Mouse (Mus musculus) CH12.LX (cell line): ENCODE results near the gene Arhgef25. TPM values are rescaled to one million over a fixed set of nuclear protein-coding genes. Genes with fewer than 3 reads are reported as not detected.

Experiments used
- DNase-seq: peaks from one replicate; pipeline ENCODE4 v3.0.0-alpha.2; 2013; ENCODE audit errors: extremely low read depth
- H3K27ac ChIP-seq: 2 replicates; pipeline ENCODE4 v1.5.1; 2012; ENCODE audit warnings: low read depth, mild to moderate bottlenecking, control low read depth, moderate library complexity; ENCODE audit not compliant: insufficient read depth
- H3K27me3 ChIP-seq: replicated peaks from 2 replicates; pipeline ENCODE3; 2012; ENCODE audit warnings: inconsistent platforms
- H3K36me3 ChIP-seq, 2 experiments: replicated peaks in 1 of 2; 2 replicates each; pipeline versions ENCODE3 to v1.6.1; 2012; ENCODE audit warnings: inconsistent platforms in 1 of 2, low read length in 1 of 2, mild to moderate bottlenecking in 1 of 2, mixed read lengths in 1 of 2, moderate library complexity in 1 of 2; ENCODE audit not compliant: control insufficient read depth in 1 of 2, insufficient read depth in 1 of 2
- H3K4me1 ChIP-seq, 2 experiments: 2 replicates each; pipeline ENCODE4 v1.6.1; 2012; ENCODE audit warnings: inconsistent platforms in 1 of 2, moderate library complexity in 1 of 2; ENCODE audit not compliant: insufficient read depth in 2 of 2, control insufficient read depth in 1 of 2
- H3K4me2 ChIP-seq: 2 replicates; pipeline ENCODE4 v1.6.1; 2012; ENCODE audit warnings: low read depth, mild to moderate bottlenecking, control low read depth; ENCODE audit not compliant: poor library complexity, insufficient read depth, severe bottlenecking
- H3K4me3 ChIP-seq, 3 experiments: fragments of 150-350 bp in 1 of 3; sonication (generic) in 1 of 3; replicated peaks in 1 of 3; 2 replicates each; pipeline versions ENCODE3 to v1.5.1; 2011 to 2012; ENCODE audit warnings: low read depth in 2 of 3, low read length in 2 of 3, mild to moderate bottlenecking in 2 of 3, moderate library complexity in 2 of 3, control low read depth in 1 of 3, improper control_type of control experiment in 1 of 3, inconsistent platforms in 1 of 3, mixed read lengths in 1 of 3; ENCODE audit not compliant: poor library complexity in 1 of 3
- H3K79me2 ChIP-seq: replicated peaks from 2 replicates; pipeline ENCODE4 v1.6.1; 2012; ENCODE audit warnings: mild to moderate bottlenecking, moderate library complexity; ENCODE audit not compliant: control insufficient read depth, poor library complexity, insufficient read depth, severe bottlenecking; ENCODE audit errors: extremely low read depth
- H3K9ac ChIP-seq: 2 replicates; pipeline ENCODE4 v1.6.1; 2012; ENCODE audit warnings: low read depth, mild to moderate bottlenecking, control low read depth, moderate library complexity; ENCODE audit not compliant: insufficient read depth
- H3K9me3 ChIP-seq: replicated peaks from 2 replicates; pipeline ENCODE3; 2012; ENCODE audit warnings: low read length, inconsistent platforms, mixed read lengths
- CHD2 ChIP-seq: IDR thresholded peaks from 2 replicates; pipeline ENCODE4 v1.6.1; 2011; ENCODE audit warnings: low read length, improper control_type of control experiment
- CTCF ChIP-seq, 2 experiments: IDR thresholded peaks in 1 of 2; conservative IDR thresholded peaks in 1 of 2; 2 replicates each; pipeline ENCODE4 v1.5.1; 2011 to 2012; ENCODE audit warnings: low read depth in 2 of 2, low read length in 2 of 2, improper control_type of control experiment in 1 of 2, inconsistent platforms in 1 of 2, mild to moderate bottlenecking in 1 of 2, moderate library complexity in 1 of 2
- E2F4 ChIP-seq: IDR thresholded peaks from 2 replicates; pipeline ENCODE4 v1.6.1; 2011; ENCODE audit warnings: low read depth, low read length, improper control_type of control experiment; ENCODE audit not compliant: insufficient replicate concordance
- GABPA ChIP-seq: IDR thresholded peaks from 2 replicates; pipeline ENCODE4 v1.6.1; 2012; ENCODE audit warnings: low read depth, low read length, improper control_type of control experiment, inconsistent platforms; ENCODE audit not compliant: insufficient replicate concordance
- IRF4 ChIP-seq: IDR thresholded peaks from 2 replicates; pipeline ENCODE4 v1.6.1; 2014; ENCODE audit warnings: low read depth, mild to moderate bottlenecking, inconsistent platforms, low read length, improper control_type of control experiment
- KAT2A ChIP-seq: IDR thresholded peaks from 2 replicates; pipeline ENCODE4 v1.6.1; 2012; ENCODE audit warnings: low read length, improper control_type of control experiment, inconsistent platforms; ENCODE audit not compliant: insufficient replicate concordance
- MEF2A ChIP-seq: IDR thresholded peaks from 2 replicates; pipeline ENCODE4 v1.6.1; 2014; ENCODE audit warnings: low read depth, mild to moderate bottlenecking, inconsistent platforms, low read length, improper control_type of control experiment, borderline replicate concordance
- POLR2A ChIP-seq: IDR thresholded peaks from 2 replicates; pipeline ENCODE4 v1.6.1; 2011; ENCODE audit warnings: low read depth, mild to moderate bottlenecking, improper control_type of control experiment, low read length
- SIN3A ChIP-seq: IDR thresholded peaks from 2 replicates; pipeline ENCODE4 v1.6.1; 2012; ENCODE audit warnings: low read length, improper control_type of control experiment, inconsistent platforms
- TBP ChIP-seq: conservative IDR thresholded peaks from 2 replicates; pipeline ENCODE4 v1.6.1; 2011; ENCODE audit warnings: low read depth, low read length, improper control_type of control experiment
- USF1 ChIP-seq: IDR thresholded peaks from 2 replicates; pipeline ENCODE4 v1.6.1; 2014; ENCODE audit warnings: low read depth, mild to moderate bottlenecking, inconsistent platforms, low read length, improper control_type of control experiment
- ZC3H11A ChIP-seq: IDR thresholded peaks from 2 replicates; pipeline ENCODE4 v1.6.1; 2012; ENCODE audit warnings: low read depth, mild to moderate bottlenecking, inconsistent platforms, low read length, improper control_type of control experiment
- ZMIZ1 ChIP-seq: IDR thresholded peaks from 2 replicates; pipeline ENCODE4 v1.6.1; 2012; ENCODE audit warnings: low read depth, mild to moderate bottlenecking, inconsistent platforms, low read length, improper control_type of control experiment
- ZNF384 ChIP-seq: IDR thresholded peaks from 2 replicates; pipeline ENCODE4 v1.6.1; 2012; ENCODE audit warnings: low read depth, low read length, improper control_type of control experiment, inconsistent platforms
- dilution Hi-C: fragments of 300-500 bp; cut with MboI; formaldehyde crosslinking; loops from 2 replicates; pipeline ENCODE4 v1.14.3; 2020; ENCODE audit warnings: low sequenced_read_pairs; ENCODE audit not compliant: extremely low pct_unique_long_range_greater_than_20kb, extremely low pct_ligation_motif_present
- in situ Hi-C: fragments of 300-500 bp; cut with MboI; formaldehyde crosslinking; loops from 3 replicates; pipeline ENCODE4 v1.14.3; 2019; ENCODE audit warnings: low sequenced_read_pairs, low pct_ligation_motif_present, low pct_unique_long_range_greater_than_20kb, mixed read lengths
- polyA plus RNA-seq: library from polyadenylated mRNA; unstranded; fragments of >175 nt; gene quantifications from 2 replicates; pipeline ENCODE4 v1.2.1, GENCODE M21; 2012; ENCODE audit warnings: low read depth; ENCODE audit not compliant: insufficient read length
- total RNA-seq, 2 experiments: library from RNA; depleted of rRNA; stranded (reverse); fragments of 300-350 nt in 1 of 2; fragments of >200 nt in 1 of 2; gene quantifications; 2 replicates each; pipeline ENCODE4 v1.2.3; 2012 to 2014

Gene Arhgef25
- total and polyA plus RNA-seq, 3 experiments = 3.3 to 8.7 (median 8.3) TPM

DNA sequence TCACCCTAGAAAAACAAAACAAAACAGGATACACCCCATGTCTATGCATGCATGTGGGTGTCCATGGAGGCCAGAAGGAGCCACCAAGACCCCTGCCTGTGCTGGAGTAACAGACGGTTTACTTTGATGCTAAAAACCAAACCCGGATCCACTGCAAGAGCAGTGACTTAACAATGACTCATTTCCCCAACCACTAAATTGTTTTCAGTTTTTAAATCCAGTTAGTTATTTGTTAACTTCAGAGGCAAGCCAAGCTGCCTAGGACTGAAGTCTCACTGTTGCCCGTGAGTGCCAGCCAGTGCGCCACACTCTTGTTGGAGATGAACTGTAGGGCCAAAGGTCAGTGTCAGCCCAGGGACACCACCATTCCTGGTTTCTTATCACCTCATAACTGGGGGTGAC lies 39.4 kb downstream of the Arhgef25 start:
- H3K9me3 ChIP-seq = peaks cover 3% of the 10 kb centered on the region
- H3K4me3 ChIP-seq = no peak overlapping the region
- H3K79me2 ChIP-seq = no peaks in the 10 kb centered on the region
- in situ Hi-C loops = no loop called here
- peaks cover 0 to 2% of the 10 kb centered on the region in 2 experiments; a peak in 1 of 4 replicates for H3K4me1 ChIP-seq
- H3K27me3 ChIP-seq = no peaks in the 10 kb centered on the region
- TF ChIP-seq ZMIZ1 (no peak), ZNF384 (no peak), CHD2 (no peak), CTCF (conservative IDR thresholded peaks at IDR 0.05 in 1 of 2, IDR thresholded peaks at IDR 0.05 in 1 of 2; ENCODE audit: low read depth in 2 of 2, low read length in 2 of 2) (no peak), SIN3A (no peak), POLR2A (no peak), E2F4 (no peak)
- H3K4me2 ChIP-seq = no peak overlapping the region
- H3K36me3 ChIP-seq = no peaks in the 10 kb centered on the region
- no peak overlapping the region for H3K9ac ChIP-seq
- no peak for DNase-seq
- dilution Hi-C loops = no loop called here
- no peak overlapping the region for H3K27ac ChIP-seq

DNA sequence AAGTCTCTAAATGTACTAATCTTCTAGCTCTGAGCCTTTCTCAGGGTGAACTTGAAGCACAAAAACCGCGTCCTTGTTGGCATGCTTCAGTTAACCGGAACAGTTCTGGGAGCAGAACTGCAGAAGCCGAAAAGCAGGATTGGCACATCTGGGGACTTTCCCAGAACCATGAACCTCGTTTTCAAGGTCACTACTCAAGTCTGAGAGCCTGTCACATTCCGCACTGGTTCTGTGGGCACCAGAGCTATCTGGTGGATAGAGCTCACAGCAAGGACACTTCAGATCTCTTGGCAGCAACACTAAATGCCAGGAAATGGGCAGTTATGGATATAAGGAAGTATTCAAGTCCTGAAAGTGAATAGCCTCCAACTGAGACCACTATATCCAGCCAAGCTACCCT lies 42.7 kb downstream of the Arhgef25 start:
- H3K4me1 ChIP-seq = peaks cover 2 to 13% of the 10 kb centered on the region in 2 experiments; a peak in 2 of 4 replicates
- DNase-seq = no peak
- H3K79me2 ChIP-seq = no peaks in the 10 kb centered on the region
- TF ChIP-seq POLR2A = no peak
- TF ChIP-seq CTCF (conservative IDR thresholded peaks at IDR 0.05 in 1 of 2, IDR thresholded peaks at IDR 0.05 in 1 of 2; ENCODE audit: low read depth in 2 of 2, low read length in 2 of 2) = no peak
- TF ChIP-seq MEF2A = no peak
- TF ChIP-seq ZC3H11A = no peak
- TF ChIP-seq E2F4 = no peak
- TF ChIP-seq TBP = no peak
- no peak for TF ChIP-seq IRF4
- TF ChIP-seq USF1 = no peak
- TF ChIP-seq CHD2 = no peak
- no peak for TF ChIP-seq GABPA
- TF ChIP-seq, all 38 proteins: peak for 0
- no peak overlapping the region for H3K27ac ChIP-seq
- no peak overlapping the region for H3K4me2 ChIP-seq
- H3K4me3 ChIP-seq = no peak overlapping the region
- in situ Hi-C loops (no loop called here), dilution Hi-C loops (no loop called here)
- no peak overlapping the region for H3K9ac ChIP-seq
- peaks cover under 1% of the 10 kb centered on the region for H3K9me3 ChIP-seq
- H3K36me3 ChIP-seq = no peaks in the 10 kb centered on the region
- H3K27me3 ChIP-seq = no peaks in the 10 kb centered on the region

DNA sequence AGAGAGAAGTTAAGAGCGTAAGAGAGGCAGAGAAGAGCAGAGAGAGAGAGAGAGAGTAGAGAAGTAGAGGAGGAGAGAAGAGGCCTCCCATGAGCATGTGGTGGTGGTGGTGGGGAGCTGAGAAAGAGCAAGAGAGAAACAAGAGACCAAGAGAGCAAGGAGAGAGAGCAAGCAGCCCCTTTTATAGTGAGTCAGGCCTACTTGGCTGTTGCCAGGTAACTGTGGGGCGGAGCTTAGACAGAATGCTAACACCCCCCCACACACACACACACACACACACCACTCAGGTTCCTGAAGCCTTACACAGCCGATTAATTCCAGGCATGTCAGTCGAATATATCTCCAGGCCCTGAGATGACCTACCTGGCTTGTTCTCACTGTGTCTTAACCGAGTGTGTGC lies 44.6 kb downstream of the Arhgef25 start:
- Histone ChIP-seq H3K79me2 (no peaks in the 10 kb centered on the region), H3K27ac (no peak overlapping the region), H3K9ac (no peak overlapping the region), H3K27me3 (no peaks in the 10 kb centered on the region), H3K9me3 (no peaks in the 10 kb centered on the region), H3K4me3 (no peak overlapping the region), H3K36me3 (no peaks in the 10 kb centered on the region), H3K4me1 (peaks cover 9 to 27% of the 10 kb centered on the region in 2 experiments), H3K4me2 (no peak overlapping the region)
- dilution Hi-C loops (no loop called here), in situ Hi-C loops (no loop called here)
- TF ChIP-seq USF1 (no peak), KAT2A (no peak), CTCF (conservative IDR thresholded peaks at IDR 0.05 in 1 of 2, IDR thresholded peaks at IDR 0.05 in 1 of 2; ENCODE audit: low read depth in 2 of 2, low read length in 2 of 2) (no peak), CHD2 (no peak)
- DNase-seq = no peak
